Mouse (Mus musculus) left cerebral cortex, adult 9 months (tissue): Measurements from ENCODE around the gene Nfic.
A peak's percentile ranks its signal among the peaks of the same experiment; 100 is the strongest.

ENCODE experiments used
- DNase-seq, 2 experiments: peaks; one replicate each; pipeline ENCODE4 v3.0.0; 2022; ENCODE audit warnings: low spot score in 2 of 2

The Nfic gene

DNA sequence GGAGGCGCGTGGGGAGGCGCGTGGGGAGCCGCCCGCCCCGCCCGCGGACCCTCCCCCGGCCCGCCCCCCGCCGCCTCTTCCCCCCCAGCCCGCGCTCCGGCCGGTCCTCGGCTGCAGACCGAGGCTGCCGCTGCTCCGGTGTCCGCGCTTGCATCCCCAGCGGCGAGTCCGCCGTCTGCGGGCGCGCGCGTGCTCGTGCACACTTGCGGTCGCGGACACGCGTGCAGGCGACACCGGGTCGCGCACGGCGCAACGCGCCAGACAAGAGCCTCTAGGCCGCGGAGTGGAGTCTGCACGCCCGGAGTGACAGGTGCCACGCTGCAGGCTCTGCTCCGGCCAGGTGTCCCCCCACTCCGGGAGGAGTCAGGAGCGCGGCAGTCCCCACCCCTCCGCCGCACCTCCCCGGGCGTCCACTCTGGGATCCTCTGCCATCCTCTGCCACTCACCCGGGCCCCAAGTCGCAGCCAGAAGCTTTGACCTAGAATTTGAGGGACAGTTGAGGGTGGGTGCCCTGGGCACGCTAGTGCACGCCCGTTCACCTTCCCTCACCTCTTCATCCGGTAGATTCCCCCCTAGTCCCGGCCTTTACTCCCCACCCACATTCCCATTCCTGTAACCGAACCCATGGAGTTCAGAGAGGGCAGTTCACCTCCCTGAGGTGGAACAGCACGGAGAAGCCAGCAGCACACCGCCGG lies 24.5 kb downstream of the Nfic start:
- peak in 1 of 2 experiments; percentile 68 for DNase-seq

DNA sequence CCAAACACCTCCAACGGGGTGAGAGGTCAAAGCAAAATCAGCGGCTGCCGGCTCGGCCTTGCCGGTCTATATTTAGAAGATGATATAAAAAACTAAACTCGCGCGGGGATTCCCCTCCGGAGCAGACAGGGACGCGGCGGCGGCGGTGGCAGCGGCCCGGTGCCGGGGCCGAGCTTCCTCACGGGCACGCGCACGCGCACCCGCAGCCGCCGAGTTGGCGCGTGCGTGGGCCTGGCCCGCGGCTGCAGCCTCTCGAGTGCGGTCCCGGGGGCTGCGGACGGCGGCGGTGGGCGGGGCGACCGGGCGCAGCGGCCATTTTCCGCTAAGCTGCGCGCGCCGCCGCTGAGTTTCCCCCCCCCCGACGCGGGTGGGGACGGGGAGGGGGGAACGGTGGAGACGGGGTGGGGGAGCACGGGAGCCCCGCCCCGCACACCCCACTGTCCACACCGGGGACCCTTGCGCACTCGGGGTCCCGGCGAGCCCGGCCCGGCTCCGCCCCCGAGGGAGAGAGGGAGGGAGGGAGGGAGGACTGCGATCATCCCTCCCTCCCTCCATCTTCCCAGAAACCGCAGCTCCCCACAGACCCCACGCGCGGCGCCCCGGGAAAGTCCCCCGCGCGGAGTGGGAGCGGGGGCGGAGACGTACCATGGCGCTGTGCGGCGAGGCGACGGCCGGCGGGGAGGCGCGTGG lies 25.1 kb downstream of the Nfic start:
- DNase-seq, result peak in 1 of 2 experiments; percentile 77

DNA sequence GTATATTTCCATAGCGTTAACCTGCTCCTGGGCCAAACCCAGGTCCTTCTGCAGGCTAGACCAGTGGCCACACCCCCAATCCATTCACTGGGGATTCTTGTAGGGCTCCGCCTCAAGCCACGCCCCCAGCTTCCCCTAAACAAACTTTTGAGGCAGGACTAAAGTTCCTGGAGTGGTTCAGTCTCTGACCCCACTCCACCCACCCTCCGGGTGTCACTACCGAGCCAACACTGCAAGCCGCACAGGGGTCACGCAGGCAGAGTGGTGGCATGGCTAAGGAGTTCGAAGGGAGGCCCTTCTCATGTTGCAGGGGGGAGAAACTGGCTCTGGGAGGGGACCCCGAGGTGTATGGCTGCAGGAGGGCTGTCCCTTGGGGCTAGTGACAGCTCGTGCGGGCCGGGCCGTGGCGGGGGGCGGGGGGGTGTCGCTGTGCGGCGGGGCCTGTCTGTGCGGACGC lies 25.8 kb downstream of the Nfic start:
- peak in 1 of 2 experiments; percentile 78 for DNase-seq

DNA sequence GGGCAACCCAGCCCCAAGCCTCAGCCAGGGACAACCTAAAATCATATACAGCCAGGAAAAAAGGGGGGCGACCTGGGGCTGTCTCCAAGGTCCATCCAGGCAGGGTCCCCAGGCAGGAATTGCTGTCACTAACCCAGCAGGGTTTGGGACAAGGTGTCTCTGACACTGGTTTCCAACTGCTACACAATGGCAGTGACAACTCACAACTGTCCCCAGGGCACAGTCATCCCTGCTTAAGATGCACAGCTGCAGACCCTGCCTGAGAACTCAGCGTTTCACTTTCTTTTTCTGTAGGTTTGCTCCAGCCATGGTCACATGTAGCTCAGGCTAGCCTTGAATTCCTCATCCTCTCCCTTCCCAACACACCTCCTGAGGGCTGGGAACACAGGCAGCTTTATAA lies 26.3 kb downstream of the Nfic start:
- DNase-seq, result no peak

DNA sequence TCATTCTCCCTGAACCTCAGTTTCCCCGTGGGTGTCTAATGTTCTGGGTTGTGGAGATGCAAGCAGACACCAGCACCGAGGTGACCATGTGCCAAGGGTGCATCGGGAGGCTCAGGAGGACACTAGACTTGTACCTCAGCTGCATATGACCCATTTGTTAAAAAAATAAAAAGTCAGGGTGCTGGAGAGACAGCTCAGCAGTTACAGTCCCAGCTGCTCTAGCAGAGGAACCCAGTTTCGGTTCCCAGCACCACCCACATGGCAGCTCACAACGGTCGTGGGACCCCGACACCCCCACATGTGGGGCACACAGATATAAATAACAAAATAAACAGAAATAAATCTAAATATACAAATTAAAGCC lies 26.9 kb downstream of the Nfic start:
- DNase-seq, result no peak

DNA sequence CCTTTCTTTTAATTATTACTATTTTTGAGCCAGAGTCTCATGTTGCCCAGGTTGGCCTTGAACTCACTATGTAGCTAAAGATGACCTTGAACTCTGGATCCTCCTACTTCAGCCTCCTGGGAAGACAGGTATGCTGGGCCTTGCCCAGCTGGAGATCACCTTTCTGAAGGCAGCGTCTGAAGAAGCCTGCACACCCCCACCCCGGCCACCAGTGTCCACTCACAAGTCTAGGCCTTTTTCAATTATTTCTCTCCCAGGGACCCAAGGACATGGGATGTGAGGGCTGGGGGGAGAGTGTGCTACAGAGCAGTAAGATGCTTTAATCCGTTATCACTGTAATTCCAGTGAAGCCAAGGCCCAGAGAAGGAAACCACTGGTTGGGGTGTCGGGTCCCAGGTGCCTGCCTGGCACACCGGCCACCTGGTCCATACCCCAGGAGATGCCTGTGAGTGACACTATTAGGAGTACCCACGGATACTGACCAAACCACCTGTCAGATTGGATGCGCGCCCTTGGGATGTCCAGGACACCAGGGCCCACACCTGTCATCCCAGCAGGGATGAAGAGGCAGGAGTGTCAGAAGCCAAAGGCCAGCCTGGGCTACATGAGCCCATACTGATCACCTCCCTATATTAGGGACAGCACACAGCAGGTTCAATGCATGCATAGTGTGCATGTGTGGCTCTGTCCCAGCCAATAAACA lies 27.5 kb downstream of the Nfic start:
- DNase-seq, result peak in 1 of 2 experiments; percentile 6

DNA sequence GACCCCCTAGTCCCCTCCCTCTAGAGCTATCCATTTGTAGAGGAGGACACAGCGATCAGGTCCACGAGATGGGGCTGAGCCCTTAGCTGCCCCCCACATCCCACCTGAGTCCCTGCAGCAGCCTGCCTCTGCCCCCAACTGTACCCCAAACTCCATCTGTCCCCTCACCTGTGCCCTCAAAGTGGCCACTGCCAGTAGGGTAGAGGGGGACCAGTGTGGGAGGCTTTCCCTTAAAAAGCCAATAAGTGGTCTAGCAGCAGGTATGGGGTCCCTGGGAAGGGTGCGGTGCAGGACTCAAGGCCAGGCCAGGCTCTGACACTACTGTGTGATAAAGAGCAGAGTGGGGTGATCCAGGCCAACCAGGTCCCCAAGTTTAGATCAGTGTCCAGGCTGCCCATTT lies 28.1 kb downstream of the Nfic start:
- DNase-seq, result peak in 1 of 2 experiments; percentile 6

DNA sequence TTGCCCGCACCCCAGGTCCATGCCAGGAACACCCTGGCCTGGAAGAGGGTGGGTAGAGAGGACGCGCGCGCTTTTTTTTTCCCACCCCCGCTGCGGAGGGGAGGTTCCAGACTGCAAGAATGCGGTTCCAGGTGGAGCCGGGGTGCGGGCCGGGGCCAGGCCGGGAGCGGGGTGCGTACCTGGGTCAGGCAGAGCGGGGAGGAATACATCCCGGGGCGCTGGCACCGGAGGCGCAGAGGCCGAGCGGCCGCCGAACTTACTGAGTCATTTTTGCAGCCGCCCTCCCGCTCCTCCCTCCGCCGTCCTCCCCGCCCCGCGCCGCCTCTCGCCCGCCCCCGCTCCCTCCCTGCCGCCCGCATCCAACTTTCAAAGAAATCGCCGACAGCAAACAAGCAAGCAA lies 28.5 kb downstream of the Nfic start:
- peak in 1 of 2 experiments; percentile 34 for DNase-seq

DNA sequence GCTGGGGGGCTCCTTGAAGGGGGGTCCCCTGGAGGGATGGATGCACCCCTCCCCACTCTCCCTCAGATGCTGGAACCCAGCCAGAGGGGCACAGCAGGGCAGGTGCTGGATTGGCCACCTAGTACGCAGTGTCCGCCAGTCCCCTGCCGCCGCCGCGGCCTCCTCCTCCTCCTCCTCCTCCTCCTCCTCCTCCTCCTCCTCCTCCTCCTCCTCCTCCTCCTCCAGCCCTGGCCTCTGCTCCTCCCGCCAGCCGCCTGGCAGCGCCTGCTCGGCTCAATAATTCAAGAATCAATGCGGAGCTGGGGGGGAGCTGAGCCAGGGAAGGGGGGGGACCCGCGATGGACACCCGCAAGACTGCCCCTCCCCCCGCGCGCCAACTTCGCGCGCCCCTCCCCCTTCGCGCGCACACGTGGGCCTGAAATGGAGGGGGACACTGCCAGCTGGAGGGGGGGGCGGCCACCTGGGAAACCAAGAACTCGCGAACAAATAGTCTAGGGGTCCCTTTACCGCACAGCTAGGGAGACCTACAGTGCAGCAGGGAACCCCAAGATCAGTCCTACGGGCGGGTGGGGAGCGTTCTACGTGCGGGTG lies 29.3 kb downstream of the Nfic start:
- DNase-seq, result peak in 1 of 2 experiments; percentile 5

DNA sequence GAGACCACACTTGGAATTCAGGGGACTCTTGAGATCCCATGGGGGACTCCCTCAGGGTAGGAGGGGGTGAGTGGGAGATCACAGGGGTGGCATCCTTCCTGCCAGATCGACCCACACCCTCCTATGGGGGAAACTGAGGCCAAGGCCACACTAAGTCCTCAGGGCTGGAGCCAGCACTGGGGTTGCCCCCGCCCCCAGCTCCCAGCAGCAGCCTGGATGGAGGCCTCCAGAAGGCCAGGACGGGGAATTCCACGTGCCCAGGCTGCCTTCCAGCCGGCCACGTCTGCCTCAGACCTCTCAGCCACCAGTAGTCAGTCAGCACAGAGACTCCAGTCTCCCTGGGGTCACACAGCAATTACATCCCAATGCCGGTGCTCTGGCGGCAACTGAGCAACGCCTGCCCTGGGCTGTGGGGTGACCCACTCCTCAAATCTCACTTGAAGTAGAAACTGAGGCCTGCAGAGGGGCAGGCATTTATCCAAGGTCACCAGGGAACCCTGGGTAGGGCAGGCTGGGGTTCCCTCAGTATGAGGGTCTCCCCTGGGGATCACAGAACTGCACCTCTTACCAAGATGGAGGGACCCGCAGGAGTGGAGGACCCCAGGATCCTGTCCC lies 30.1 kb downstream of the Nfic start:
- peak in 1 of 2 experiments; percentile 24 for DNase-seq

DNA sequence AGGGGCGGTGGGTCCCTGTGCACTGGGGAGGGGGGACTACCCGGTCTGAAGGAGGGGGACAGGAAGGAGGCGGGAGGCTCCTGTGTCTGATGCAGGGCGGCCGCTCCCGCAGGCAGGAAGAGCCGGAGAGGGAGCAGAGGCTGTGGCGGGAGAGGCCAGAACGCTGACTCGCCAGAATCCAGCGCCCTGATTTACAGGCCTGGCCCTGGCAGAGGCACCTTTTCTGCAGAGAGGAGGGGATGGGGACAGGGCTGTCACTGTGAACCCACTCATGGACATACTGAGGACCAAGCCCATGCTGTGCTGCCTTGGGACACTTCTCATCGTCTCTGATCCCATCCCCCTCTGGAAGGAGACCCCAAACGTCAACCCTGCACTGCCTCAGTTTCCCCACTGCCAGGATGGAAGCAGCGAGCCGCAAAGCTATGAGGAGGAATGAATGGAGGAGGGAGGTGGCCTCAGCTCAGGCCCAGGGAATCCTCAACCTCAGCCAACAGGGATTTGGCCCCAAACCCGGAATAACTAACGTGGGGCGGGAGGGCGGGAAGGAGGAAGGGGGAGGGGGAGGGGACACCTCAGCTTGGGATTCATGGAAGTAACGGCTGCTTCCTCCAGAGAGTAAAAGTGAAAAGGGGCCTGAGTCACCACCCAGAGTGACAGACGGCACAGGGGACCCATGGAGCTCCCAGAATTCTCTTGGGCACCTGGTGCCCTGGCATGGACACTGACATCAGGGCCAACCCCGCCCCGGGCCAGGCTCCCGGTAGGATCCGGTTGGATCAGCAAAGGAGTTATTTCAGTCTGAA lies 31.0 kb downstream of the Nfic start:
- DNase-seq, result peak in 1 of 2 experiments; percentile 24

DNA sequence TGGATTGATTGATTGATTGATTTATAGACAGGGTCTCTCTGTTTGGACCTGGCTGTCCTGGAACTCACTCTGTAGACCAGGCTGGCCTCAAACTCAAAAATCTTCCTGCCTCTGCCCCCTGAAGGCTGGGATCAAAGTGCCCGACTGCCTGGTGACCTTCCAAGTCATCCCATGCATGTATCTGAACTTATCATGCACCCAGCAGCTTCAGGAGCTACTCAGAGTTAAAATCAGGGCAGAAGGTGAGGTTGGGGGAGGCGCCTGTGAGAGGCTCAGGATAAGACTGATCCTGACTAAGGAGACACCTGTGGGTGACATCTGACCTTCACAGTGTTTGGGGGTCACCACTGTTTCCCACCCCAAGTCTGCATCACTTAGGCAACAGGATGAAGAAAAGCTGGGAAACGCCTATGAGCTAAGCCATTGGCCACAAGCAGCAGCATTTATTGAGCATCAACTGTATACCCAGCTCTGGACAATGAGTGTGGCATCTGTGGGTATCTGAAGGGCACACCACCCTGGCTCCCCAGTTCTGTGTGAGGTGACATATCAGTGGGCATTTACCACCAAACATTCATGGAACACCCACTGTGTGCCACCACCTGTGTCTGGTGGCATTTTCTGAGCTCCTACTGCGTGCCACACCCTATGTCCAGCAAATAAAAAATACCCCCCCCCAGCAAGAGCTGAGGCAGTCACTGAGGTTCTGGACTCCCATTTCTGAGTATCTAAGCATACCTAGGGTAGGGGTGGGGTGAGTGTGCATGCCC lies 31.8 kb downstream of the Nfic start:
- no peak for DNase-seq

DNA sequence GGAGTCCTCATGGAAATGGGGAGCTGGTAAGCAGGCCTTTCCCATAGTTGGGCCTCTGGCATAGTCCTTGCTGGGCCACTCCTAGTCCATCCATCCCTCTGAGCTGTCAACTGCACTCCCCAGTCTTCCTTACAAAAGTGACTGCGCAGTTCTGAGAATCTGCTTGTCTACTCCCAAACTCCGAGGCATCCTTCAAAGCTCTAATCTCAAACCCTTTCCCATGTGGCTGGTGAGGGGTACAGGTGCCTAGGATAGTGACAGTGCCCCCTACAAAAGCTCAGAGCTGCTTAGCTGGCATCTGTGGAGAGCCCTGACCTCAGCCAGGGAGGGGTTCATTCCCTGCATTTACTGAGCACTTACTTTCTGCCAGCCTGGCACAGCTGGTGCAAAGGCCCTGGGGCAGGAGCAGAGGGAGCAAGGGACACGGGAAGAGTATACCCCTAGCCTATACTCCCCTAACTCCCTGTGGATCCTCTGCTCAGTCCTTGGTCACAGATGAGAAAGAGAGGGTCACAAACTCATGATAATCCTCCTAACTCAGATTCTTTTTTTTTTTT lies 32.7 kb downstream of the Nfic start:
- no peak for DNase-seq

DNA sequence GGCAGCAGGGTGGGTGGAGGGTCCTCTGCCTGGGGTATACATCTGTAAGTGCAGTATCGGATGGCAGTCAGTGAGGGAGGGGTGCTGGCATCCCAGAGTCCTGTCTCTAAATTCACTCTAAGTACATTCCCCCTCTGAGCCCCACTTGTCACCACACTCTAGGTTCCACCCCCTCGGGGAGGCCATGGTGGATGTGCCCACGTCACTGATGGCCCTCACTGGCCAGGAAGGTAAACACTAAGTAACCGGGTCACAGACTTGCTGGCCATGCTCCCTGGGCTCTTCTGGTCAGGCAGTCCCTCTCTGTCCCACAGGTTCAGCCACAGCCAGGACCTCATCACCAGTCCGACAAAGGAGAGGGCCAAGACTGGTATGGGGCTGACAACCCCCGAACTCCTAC lies 33.2 kb downstream of the Nfic start:
- DNase-seq, result no peak

DNA sequence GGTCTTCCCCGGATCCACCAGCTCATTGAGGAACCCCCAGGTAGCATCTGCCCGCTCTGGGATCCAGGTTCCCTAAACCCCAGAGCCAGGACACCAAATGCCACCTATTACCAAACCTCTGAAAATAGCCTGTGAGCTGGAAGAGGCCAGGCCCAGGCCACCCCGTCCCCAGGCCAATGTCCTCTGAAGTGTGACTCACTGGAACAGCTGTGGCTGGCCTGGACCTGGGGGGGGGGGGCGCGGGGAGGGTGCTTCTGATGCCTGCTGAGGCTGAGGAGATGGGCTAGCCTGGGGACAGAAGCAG lies 33.7 kb downstream of the Nfic start:
- no peak for DNase-seq

DNA sequence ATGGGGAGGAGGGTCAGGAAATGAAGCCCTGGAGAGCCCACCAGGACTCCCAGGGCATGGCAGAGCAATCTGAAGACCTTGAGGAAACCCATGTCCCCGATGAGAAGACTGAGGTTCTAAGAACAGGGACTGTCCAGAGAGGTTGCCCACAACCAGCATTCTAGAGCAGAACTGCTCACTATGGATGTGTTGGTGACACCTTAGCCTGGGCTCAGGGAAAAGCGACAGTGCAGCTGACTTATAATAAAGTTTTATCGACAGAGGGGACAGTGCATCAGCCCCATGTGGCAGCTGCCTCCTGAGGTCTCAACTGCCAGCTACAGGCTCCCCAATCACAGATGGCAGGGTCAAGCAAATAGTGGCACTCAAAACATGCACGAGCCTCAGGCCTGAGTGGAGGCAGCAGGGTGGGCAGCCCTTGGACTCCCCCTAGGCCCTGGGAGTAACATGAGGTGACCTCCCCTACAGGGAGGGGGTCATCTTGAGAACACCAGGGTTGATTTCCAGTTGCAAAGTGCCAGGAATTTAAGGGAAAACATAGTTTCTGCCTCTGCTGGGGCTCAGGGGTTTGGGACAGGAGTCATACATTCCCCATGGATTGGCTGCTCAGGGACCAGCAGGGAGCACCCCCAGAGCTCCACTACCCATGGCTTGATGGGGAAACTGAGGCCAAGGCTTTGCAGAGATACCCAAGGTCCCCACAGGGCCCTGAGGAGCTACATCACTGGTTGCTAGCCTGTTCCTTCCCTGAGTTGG lies 34.2 kb downstream of the Nfic start:
- no peak for DNase-seq

DNA sequence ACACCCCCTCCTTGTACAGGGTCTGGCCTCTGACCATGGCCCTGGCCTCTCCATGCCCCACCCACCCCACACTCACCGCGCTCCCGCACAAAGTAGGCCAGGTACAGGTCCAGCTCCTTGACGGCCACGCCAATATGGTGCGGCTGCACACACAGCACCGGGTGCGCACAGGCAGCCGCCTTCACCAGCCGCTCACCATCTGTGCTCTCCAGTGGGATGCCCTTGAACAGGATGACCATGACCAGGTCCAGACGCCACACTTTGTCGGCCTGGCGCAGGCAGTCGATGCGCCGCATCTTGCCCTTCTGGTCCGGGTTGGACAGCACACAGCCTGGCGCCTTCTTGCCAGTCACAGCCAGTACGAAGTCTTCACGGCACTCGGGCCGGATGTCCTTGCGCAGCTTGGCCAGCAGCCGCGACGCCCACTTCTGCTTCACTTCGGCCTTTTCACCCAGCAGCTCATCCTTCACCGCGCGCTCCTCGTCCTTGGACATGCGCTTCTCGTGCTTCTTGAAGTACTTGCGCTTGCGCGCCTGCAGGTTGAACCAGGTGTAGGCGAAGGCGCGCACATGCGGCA lies 35.2 kb downstream of the Nfic start:
- no peak for DNase-seq

DNA sequence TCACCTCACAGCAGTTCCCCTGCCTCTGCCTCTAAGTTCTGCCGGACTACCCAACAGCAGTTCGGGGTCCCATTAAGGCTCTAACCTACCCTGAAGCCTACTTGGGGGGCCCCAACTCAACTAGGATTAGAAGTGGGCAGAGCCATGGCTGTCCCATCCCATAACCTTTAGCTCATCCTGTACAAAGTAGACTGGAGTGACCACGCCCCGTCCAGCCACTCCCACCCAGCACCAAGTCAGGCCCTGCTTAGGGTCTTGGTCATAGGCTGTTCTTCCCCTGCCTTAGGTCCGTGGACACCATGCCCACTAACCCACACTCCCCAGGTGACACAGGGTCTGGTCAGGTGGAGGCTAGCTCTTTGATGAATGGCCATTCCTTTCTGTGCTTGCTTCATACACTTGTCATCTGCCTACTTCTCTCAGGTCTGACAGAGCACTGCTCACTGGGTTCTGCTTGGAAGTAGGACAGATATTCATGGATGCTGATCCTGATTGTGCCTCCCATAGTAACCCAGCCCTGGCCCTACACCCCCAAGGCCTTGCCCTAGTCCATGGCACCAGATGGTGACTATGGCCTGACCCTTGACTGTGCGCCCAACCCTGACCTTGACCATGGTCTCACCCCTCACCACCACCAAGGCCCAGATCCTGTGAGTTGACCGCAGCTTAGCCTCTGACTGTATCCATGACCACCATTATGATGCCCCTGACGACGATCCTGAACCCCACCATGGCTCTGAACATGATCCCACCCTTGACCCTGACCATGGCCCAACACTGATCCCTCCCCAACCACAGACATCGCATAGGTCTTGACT lies 36.1 kb downstream of the Nfic start:
- no peak for DNase-seq
